Comparison of ENCODE assay signal across 24 mouse cellular contexts in the genomic region with DNA sequence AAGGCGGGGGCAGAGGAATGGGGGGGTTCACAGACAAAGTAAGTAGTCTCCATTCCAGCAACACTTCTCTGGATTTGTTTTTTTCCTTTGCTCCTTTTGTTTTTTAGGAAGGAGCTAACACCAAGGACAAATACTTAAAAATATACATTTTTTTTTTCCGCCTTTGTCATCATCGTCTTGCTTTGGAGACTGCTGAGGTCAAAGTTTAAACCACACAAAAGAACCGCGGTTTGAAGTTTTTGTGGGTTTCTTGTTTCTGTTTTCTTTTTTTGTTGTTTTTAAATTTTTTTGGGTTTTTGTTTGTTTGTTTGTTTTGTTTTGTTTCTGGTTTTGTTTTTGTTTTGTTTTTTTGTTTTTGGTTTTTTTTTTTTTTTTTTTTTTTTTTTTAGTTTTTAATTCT. TPM values are rescaled to one million over a fixed set of nuclear protein-coding genes. Genes with fewer than 3 reads are reported as not detected.
A peak's percentile ranks its signal among the peaks of the same experiment; 100 is the strongest.
DNase-seq lines count a peak whose midpoint lies in the region; ATAC-seq lines count a peak whose summit lies in the region.
"Had no signal": no experiment of that assay in that cellular context is flagged by ENCODE, and none has a peak within 500 bp of the region (broad histone marks: within the 10 kb centered on the region; RNA-seq: fewer than 3 reads in every experiment).

No protein-coding gene starts in this region.

- H3K4me1 ChIP-seq in hindbrain, embryonic 10.5 days (replicated peaks): peaks cover 50% of the 10 kb centered on the region
- H3K4me1 ChIP-seq in hindbrain, embryonic 16.5 days (ENCODE audit: control insufficient read depth, insufficient read depth, low read depth, low read length): no peaks in the 10 kb centered on the region
- peaks cover 45% of the 10 kb centered on the region for H3K4me1 ChIP-seq in embryonic facial prominence, embryonic 10.5 days

- H3K9ac ChIP-seq in hindbrain, embryonic 16.5 days (ENCODE audit: low read depth, low read length): no peak overlapping the region
- H3K9ac ChIP-seq: forebrain, postnatal 0 days; kidney, embryonic 15.5 days; limb, embryonic 13.5 days; lung, embryonic 15.5 days; neural tube, embryonic 12.5 days had no signal

- 32% methylated on average over 5 of the region's 5 CpGs for WGBS in hindbrain, embryonic 10.5 days
- WGBS in hindbrain, embryonic 16.5 days: 46% methylated on average over 5 of the region's 5 CpGs
- 55% methylated on average over 5 of the region's 5 CpGs for WGBS in embryonic facial prominence, embryonic 10.5 days

- peaks cover 10% of the 10 kb centered on the region for H3K27me3 ChIP-seq in hindbrain, embryonic 10.5 days (ENCODE audit: insufficient read depth, poor library complexity, severe bottlenecking)
- H3K27me3 ChIP-seq in hindbrain, embryonic 16.5 days (replicated peaks; ENCODE audit: control insufficient read depth, insufficient read depth, low read length): no peaks in the 10 kb centered on the region
- H3K27me3 ChIP-seq in embryonic facial prominence, embryonic 10.5 days (replicated peaks; ENCODE audit: low read depth, poor library complexity, severe bottlenecking): peaks cover 6% of the 10 kb centered on the region
- H3K27me3 ChIP-seq: kidney, embryonic 15.5 days; lung, embryonic 15.5 days; neural tube, embryonic 12.5 days had no signal

- H3K4me3 ChIP-seq in hindbrain, embryonic 10.5 days: no peak overlapping the region
- H3K4me3 ChIP-seq in hindbrain, embryonic 16.5 days (ENCODE audit: low read length): no peak overlapping the region
- no peak overlapping the region for H3K4me3 ChIP-seq in embryonic facial prominence, embryonic 10.5 days
- H3K4me3 ChIP-seq: kidney, embryonic 15.5 days; limb, embryonic 13.5 days; lung, embryonic 15.5 days; neural tube, embryonic 12.5 days had no signal

- H3K4me2 ChIP-seq in hindbrain, embryonic 16.5 days (ENCODE audit: low read length): no peak overlapping the region
- H3K4me2 ChIP-seq: kidney, embryonic 15.5 days; limb, embryonic 13.5 days; lung, embryonic 15.5 days; midbrain, embryonic 11.5 days; neural tube, embryonic 12.5 days had no signal

- peak overlapping the region; percentile 79 for H3K27ac ChIP-seq in hindbrain, embryonic 10.5 days
- no peak overlapping the region for H3K27ac ChIP-seq in hindbrain, embryonic 16.5 days (ENCODE audit: low read depth, low read length)
- H3K27ac ChIP-seq in embryonic facial prominence, embryonic 10.5 days (replicated peaks): peak overlapping the region; percentile 60
- H3K27ac ChIP-seq: kidney, embryonic 15.5 days; limb, embryonic 13.5 days; lung, embryonic 15.5 days; neural tube, embryonic 12.5 days; stomach, postnatal 0 days had no signal

- ATAC-seq in hindbrain, embryonic 16.5 days: no peak

- DNase-seq in hindbrain, embryonic 10.5 days (ENCODE audit: low spot score): no peak
- peak; percentile 77 for DNase-seq in 416B (ENCODE audit: low read depth)
- DNase-seq in CD4-positive, CD25-positive, alpha-beta regulatory T cell, adult 2 months (ENCODE audit: low read depth, low spot score): peak; percentile 72
- no peak for DNase-seq in embryonic facial prominence, embryonic 10.5 days (ENCODE audit: low spot score)
- no peak for DNase-seq in c-Kit-positive CD71-positive TER-119-positive erythroid progenitor cells, embryonic 14.5 days (ENCODE audit: low spot score)
- DNase-seq in gastrocnemius, postnatal 4 days (ENCODE audit: low spot score in 2 of 2): no peak
- DNase-seq in cerebellum, postnatal 10 days: no peak
- DNase-seq: B cell, adult 2 months; cerebellum, adult 9-10 months; forebrain, postnatal 0 days; gastrocnemius, postnatal 10 days; heart, postnatal 14 days; kidney, adult 18-20 months; kidney, postnatal 25 days; right cerebral cortex, adult 18-20 months; right cerebral cortex, postnatal 4 days; thymus, adult 2 months had no signal

- no peaks in the 10 kb centered on the region for H3K9me3 ChIP-seq in hindbrain, embryonic 10.5 days
- H3K9me3 ChIP-seq in hindbrain, embryonic 16.5 days (ENCODE audit: control insufficient read depth, low read length): no peaks in the 10 kb centered on the region
- no peaks in the 10 kb centered on the region for H3K9me3 ChIP-seq in embryonic facial prominence, embryonic 10.5 days
- H3K9me3 ChIP-seq: kidney, embryonic 15.5 days; limb, embryonic 13.5 days; lung, embryonic 15.5 days; neural tube, embryonic 12.5 days had no signal

- peaks cover 43% of the 10 kb centered on the region for H3K36me3 ChIP-seq in hindbrain, embryonic 10.5 days
- peaks cover 5% of the 10 kb centered on the region; the same call in 1 of the 2 replicates for H3K36me3 ChIP-seq in hindbrain, embryonic 16.5 days (ENCODE audit: control insufficient read depth, insufficient read depth, low read length)
- peaks cover 43% of the 10 kb centered on the region for H3K36me3 ChIP-seq in embryonic facial prominence, embryonic 10.5 days (replicated peaks)

RNA-seq across cellular contexts. Expression of gene Zfp574, which starts 15.6 kb away (rescaled TPM):
- polyA plus RNA-seq in hindbrain, embryonic 10.5 days (2016; fragmentation: Nextera tagmentation; extraction: Ambion mirVana): 44.4 and 45.9 TPM in 2 replicates
- polyA plus RNA-seq in hindbrain, embryonic 16.5 days (2015; fragmentation: Nextera tagmentation; extraction: Ambion mirVana): 30.0 and 39.7 TPM in 2 replicates
- 44.4 and 45.8 TPM in 2 replicates for polyA plus RNA-seq in embryonic facial prominence, embryonic 10.5 days (2016; fragmentation: Nextera tagmentation; extraction: Ambion mirVana)
- total RNA-seq in gastrocnemius, postnatal 4 days (2021): 10 to 100 TPM; 10.7 to 11.4 TPM

RNA-seq across cellular contexts. Expression of gene Grik5, which starts 15.8 kb away (rescaled TPM):
- polyA plus RNA-seq in hindbrain, embryonic 10.5 days (2016; fragmentation: Nextera tagmentation; extraction: Ambion mirVana): 5.5 and 7.9 TPM in 2 replicates
- polyA plus RNA-seq in hindbrain, embryonic 16.5 days (2015; fragmentation: Nextera tagmentation; extraction: Ambion mirVana): 12.5 and 15.8 TPM in 2 replicates
- polyA plus RNA-seq in embryonic facial prominence, embryonic 10.5 days (2016; fragmentation: Nextera tagmentation; extraction: Ambion mirVana): 4.5 and 5.1 TPM in 2 replicates
- total RNA-seq in gastrocnemius, postnatal 4 days (2021): 10 to 100 TPM; 14.6 to 17.1 TPM

Comparison
In these comparisons a context has a peak if more than half of its experiments do, and no peak if none do; other contexts are left out.
1. DNase-seq: peak in 416B (single experiment) and CD4-positive, CD25-positive, alpha-beta regulatory T cell, adult 2 months (single experiment); none in hindbrain, embryonic 10.5 days (single experiment), embryonic facial prominence, embryonic 10.5 days (single experiment), c-Kit-positive CD71-positive TER-119-positive erythroid progenitor cells, embryonic 14.5 days (single experiment), gastrocnemius, postnatal 4 days (0 of 2) and cerebellum, postnatal 10 days (0 of 2).